Mouse (Mus musculus): ENCODE results near the gene Lrrc31. TPM values are rescaled to one million over a fixed set of nuclear protein-coding genes. Genes with fewer than 3 reads are reported as not detected.

The Lrrc31 gene
- total RNA-seq, 2 experiments from 2014 or later, result not detected

- intact Hi-C loops (cut with DNase I; ENCODE audit: low total_unique reads), result loop anchor here (5.0 kb wide), 1 partner anchor 279 kb away; no protein-coding TSS in a partner anchor
- DNase-seq, result no peak
Measured at GRCm38 (mm10) chr3:30697891-30698290, 1.8 kb downstream of the Lrrc31 start.

GRCm38 (mm10) chr3:30696346-30696745, 3.3 kb downstream of the Lrrc31 start:
- intact Hi-C loops (cut with DNase I; ENCODE audit: low total_unique reads), result loop anchor here (5.0 kb wide), 1 partner anchor 281 kb away; no protein-coding TSS in a partner anchor
- peak; percentile 17 for DNase-seq

- intact Hi-C loops (cut with DNase I; ENCODE audit: low total_unique reads), result loop anchor here (5.0 kb wide), 1 partner anchor 282 kb away; no protein-coding TSS in a partner anchor
- no peak for DNase-seq
Measured at GRCm38 (mm10) chr3:30695661-30696060, 4.0 kb downstream of the Lrrc31 start.

GRCm38 (mm10) chr3:30690976-30691375, 8.7 kb downstream of the Lrrc31 start:
- intact Hi-C loops (cut with DNase I; ENCODE audit: low total_unique reads), result no loop called here

GRCm38 (mm10) chr3:30687216-30687615, 12.4 kb downstream of the Lrrc31 start:
- no peak for DNase-seq
- intact Hi-C loops (cut with DNase I; ENCODE audit: low total_unique reads), result no loop called here

More at GRCm38 (mm10) chr3:30690976-30691375, 8.7 kb downstream of the Lrrc31 start:
- DNase-seq, result no peak

- intact Hi-C loops (cut with DNase I; ENCODE audit: low total_unique reads), result no loop called here
- no peak for DNase-seq
Measured at GRCm38 (mm10) chr3:30683190-30683589, 16.5 kb downstream of the Lrrc31 start.

GRCm38 (mm10) chr3:30658486-30658885, 41.2 kb downstream of the Lrrc31 start:
- intact Hi-C loops (cut with DNase I; ENCODE audit: low total_unique reads), result no loop called here

GRCm38 (mm10) chr3:30655937-30656336, 43.7 kb downstream of the Lrrc31 start:
- intact Hi-C loops (cut with DNase I; ENCODE audit: low total_unique reads), result no loop called here
- no peak for DNase-seq

More at GRCm38 (mm10) chr3:30658486-30658885, 41.2 kb downstream of the Lrrc31 start:
- DNase-seq, result no peak

- intact Hi-C loops (cut with DNase I; ENCODE audit: low total_unique reads), result no loop called here
- no peak for DNase-seq
Measured at GRCm38 (mm10) chr3:30650062-30650841, 49.4 kb downstream of the Lrrc31 start.

GRCm38 (mm10) chr3:30648466-30648865, 51.2 kb downstream of the Lrrc31 start:
- no peak for DNase-seq
- intact Hi-C loops (cut with DNase I; ENCODE audit: low total_unique reads), result no loop called here

GRCm38 (mm10) chr3:30647440-30648090, 52.1 kb downstream of the Lrrc31 start, which contains the start of gene Lrrc34:
Gene Lrrc34, minus strand, starts transcription at chr3:30647869.
- intact Hi-C loops (cut with DNase I; ENCODE audit: low total_unique reads), result no loop called here
- peak; percentile 29 for DNase-seq

- DNase-seq, result no peak
- intact Hi-C loops (cut with DNase I; ENCODE audit: low total_unique reads), result no loop called here
Measured at GRCm38 (mm10) chr3:30646761-30647160, 52.9 kb downstream of the Lrrc31 start.

- no peak for DNase-seq
- intact Hi-C loops (cut with DNase I; ENCODE audit: low total_unique reads), result no loop called here
Measured at GRCm38 (mm10) chr3:30644207-30644606, 55.4 kb downstream of the Lrrc31 start, which contains the start of gene Lrriq4. Gene Lrriq4, plus strand, starts transcription at chr3:30644507.

- DNase-seq, result no peak
- intact Hi-C loops (cut with DNase I; ENCODE audit: low total_unique reads), result no loop called here
Measured at GRCm38 (mm10) chr3:30635629-30636028, 64.0 kb downstream of the Lrrc31 start.

GRCm38 (mm10) chr3:30633681-30634080, 66.0 kb downstream of the Lrrc31 start:
- intact Hi-C loops (cut with DNase I; ENCODE audit: low total_unique reads), result no loop called here
- DNase-seq, result no peak

Other genes with a start within 250 kb of the Lrrc31 start
- gene Mecom, start 151.8 kb downstream of the Lrrc31 start, total RNA-seq (2021), result 10 to 100 TPM in 1 of 2 experiments, 1 to 10 TPM in 1; 9.8 to 12.2 TPM
- gene Actrt3, start 99.9 kb downstream of the Lrrc31 start, total RNA-seq (2021), result not detected
- 10 to 100 TPM; 10.9 to 11.6 TPM for gene Mynn, start 97.8 kb downstream of the Lrrc31 start, total RNA-seq (2021)
- not detected for gene Lrriq4, start 55.3 kb downstream of the Lrrc31 start, total RNA-seq (2021)
- gene Lrrc34, start 52.0 kb downstream of the Lrrc31 start, total RNA-seq (2021), result not detected
- gene Samd7, start 46.5 kb upstream of the Lrrc31 start, total RNA-seq (2021), result under 1 TPM in 1 of 2 experiments, not detected in 1; 0.06 TPM
- gene Sec62, start 93.0 kb upstream of the Lrrc31 start, total RNA-seq (2021), result 10 to 100 TPM; 37.8 to 38.5 TPM
- under 1 TPM; 0.51 to 0.53 TPM for gene Gpr160, start 156.1 kb upstream of the Lrrc31 start, total RNA-seq (2021)